Mouse (Mus musculus) spleen, postnatal 14 days (tissue): Measurements from ENCODE around the gene Cntnap1.

Experiments used
- DNase-seq, 2 experiments: peaks; one replicate each; pipeline ENCODE4 v3.0.0; 2021 to 2022; ENCODE audit warnings: low spot score in 2 of 2

Gene Cntnap1

DNA sequence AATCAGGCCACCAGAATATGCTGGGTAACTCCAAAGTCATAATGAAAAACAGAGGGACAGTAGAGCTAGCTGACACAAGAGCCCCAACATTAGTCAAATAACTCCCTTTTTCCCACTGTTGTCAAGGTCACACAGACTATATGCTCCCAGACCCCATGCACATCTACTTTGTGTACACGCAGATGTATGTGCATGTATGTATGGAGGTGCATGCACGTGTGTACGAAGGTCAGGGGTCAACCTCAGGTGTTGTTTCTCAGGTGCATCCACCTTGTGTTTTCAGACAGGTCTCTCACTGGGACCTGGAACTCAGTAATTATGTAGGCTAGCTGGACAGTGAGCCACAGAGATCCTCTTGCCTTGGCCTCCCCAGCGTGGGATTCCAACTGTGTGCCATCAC, 15.1 kb downstream of the Cntnap1 start:
- no peak for DNase-seq

DNA sequence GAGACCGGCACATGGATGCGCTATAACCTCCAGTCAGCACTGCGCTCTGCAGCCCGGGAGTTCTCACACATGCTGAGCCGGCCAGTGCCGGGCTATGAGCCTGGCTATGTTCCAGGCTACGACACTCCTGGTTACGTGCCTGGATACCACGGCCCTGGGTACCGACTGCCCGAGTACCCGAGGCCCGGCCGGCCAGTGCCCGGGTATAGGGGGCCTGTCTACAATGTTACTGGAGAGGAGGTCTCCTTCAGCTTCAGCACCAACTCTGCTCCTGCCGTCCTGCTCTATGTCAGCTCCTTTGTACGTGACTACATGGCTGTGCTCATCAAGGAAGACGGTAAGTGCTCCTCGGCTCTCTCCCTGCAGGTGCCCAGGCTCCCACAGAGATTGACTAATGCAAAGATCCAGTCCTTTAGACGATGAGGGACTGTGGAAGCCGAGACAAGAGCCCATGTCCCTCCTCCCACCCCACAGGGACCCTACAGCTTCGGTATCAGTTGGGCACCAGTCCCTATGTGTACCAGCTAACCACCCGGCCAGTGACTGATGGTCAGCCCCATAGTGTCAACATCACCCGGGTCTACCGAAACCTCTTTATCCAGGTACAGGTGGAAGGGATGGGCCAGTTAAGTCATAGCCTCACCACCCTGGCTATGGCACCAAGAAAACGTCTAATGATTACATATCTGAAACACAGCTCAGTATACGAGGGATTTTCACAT, 16.4 kb downstream of the Cntnap1 start:
- no peak for DNase-seq

DNA sequence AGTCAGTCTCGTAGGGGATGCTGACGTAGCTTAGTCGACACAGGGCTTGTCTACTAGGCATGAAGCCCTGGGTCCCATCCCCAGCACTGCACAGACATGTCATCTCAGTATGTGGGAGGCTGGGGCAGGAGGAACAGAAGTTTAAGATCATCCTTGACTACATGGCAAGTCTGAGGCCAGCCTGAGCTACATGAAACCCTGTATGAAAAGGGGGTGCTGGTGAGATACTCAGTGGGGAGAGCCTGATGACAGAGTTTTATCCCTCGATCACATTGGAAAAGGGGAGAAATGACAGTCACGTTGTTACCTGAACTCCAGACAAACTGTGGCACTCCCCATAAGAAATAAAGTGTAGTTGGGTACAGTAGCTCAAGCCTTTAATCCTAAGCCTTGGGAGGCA, 17.2 kb downstream of the Cntnap1 start:
- DNase-seq: no peak

DNA sequence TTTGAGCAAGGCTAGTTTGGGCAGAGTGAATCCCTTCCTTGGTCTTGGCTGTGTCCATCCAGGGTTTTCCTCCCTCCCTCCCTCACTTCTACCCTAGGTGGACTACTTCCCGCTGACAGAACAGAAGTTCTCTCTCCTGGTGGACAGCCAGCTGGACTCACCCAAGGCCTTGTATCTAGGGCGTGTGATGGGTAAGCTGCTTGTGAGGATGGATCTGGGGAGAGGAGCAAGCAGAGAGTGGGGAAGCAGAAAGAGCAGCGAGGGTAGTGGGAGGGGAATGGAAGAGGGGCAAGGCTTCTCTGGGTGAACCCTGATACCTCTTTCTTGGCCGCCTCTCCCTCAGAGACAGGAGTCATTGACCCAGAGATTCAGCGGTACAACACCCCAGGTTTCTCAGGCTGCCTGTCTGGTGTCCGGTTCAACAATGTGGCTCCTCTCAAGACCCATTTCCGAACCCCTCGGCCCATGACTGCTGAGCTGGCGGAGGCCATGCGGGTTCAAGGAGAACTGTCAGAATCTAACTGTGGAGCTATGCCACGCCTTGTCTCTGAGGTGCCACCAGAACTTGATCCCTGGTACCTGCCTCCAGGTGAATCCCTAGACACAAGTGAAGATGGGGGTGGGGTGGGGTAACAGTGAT, 18.0 kb downstream of the Cntnap1 start:
- no peak for DNase-seq

DNA sequence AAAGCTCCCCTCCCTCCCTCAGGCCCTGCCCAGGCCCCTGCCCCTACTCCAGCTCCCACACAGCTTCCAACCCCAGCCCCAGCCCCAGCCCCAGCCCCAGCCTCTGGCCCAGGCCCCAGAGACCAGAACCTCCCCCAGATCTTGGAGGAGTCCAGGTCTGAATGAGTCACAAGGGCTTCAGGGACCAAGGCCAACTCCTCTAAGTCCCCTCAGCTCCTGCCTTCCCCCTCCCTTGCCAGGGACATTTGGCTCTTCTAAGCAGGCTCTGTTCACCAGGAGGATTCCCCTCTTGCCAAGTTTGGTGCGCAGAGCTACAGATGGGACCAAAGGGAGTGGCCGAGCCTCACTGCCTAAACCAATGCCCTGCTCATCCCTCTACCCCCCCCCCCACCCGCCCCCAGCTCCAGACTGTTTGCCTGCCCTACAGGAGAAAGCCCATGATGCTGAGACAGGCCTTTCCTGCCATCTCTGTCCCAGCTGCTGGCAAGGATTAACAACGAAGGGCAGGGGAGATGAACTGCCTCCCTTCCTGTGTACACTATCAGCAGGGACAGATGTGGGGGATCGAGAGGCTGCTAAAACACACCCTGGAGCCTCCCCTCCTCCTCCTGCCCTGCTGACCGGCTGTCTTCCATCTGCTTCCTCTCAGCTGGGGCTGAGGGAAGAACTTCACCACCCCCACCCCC, 19.3 kb downstream of the Cntnap1 start:
- DNase-seq: peak in 1 of 2 experiments; percentile 35

DNA sequence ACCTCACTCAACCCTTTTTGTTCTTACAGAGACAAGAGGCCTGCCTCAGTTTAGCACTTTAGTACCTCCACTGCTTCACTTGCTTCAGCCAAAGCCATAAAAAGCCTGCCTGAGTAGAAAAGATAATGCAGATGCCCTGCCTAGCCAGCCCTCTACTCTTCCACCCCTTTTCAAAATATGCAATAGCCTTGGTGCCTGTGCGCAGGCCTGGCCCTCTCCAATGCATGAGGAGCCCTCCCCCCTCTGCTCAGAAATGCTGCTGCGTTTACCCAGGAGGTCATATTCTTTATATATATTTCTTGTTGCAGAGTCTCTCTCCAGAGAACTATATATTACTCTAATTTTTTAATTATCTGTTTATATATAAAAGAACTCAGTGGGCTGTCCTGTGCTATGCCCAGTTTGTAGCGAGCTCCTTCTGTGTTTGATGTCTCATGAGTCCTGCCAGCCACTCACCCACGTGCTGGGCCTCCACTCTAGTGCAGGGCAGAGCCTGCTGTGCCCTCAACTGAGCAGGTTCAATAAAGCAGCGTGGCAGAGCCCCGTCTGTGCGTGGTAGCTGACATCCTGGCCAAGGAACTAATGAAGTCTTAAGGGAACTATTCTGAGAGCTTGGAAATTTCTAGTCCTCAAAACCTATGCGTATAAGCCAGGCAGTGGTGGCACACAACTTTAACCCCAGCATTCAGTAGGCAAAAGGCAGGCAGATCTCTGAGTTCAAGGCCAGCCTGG, 20.0 kb downstream of the Cntnap1 start:
- DNase-seq: no peak

DNA sequence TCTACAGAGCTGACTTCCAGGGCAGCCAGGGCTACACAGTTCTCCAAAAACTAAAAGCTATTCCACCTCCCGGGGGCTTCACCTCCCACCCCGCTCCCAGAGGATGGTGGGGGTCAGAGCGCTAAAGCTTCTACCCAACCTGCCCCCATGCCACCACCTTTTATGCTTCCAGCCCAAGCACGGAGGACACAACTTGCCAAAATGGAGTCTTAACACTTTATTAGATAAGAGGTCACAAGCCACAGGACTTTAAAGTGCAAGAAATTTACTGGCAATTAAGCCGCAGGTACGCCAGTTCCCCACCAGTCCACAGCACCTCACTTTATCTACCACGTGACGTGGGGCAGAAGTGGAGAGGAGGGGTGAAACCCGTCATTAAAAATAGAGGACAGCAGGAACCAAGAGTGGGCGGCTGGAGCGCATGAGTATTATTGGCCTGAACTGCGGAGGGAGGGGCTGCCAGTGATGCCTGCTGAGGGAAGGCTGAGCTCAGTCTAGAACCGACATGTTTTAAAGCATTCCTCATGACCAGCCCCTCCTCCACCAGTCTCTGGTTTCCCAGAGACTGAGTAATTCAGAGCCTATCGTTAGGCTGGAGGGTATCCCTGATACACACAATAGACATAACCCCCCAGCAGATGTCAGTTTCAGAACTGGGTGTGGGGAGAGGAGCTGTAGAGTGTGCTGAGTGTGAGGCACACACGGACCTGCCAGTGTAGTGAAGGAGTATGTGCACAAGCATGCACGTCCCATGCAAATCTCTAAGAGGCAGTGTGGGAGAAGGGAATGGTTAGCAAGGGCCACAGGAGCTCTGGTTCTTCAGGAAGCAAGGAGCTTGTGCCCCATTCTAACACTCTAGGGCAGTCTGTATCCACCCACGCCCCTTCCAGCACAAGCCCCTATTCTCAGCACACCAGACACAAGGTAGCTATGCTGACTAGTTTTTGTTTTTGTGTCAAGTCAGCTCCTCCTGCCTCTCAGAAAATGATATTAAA, 20.9 kb downstream of the Cntnap1 start:
- DNase-seq: no peak

DNA sequence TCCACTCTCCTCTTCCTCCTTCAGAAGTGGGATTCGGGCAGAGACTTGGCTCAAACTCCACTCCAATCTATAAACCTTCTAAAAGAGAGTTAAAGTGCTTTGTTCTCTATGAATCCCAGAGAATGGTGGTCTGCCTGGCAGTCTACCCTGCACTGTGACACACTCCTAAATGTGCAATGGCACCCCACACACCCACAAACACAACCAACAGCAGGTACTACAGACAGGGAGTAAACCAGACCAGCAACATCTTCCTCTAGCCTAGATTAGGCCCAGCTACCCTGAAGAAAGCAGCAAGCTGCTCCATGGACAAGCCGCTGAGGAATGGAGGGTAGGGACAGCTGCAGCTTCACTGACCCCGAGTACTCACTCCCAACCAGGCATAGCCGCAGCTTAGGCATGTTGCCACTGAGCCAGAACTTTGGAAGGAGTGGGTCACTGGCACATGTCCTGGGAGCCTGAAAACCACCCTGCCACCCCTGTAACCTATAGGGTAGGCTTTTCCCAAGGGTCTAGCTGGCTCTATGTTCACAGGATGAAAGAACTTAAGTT, 21.7 kb downstream of the Cntnap1 start:
- no peak for DNase-seq

DNA sequence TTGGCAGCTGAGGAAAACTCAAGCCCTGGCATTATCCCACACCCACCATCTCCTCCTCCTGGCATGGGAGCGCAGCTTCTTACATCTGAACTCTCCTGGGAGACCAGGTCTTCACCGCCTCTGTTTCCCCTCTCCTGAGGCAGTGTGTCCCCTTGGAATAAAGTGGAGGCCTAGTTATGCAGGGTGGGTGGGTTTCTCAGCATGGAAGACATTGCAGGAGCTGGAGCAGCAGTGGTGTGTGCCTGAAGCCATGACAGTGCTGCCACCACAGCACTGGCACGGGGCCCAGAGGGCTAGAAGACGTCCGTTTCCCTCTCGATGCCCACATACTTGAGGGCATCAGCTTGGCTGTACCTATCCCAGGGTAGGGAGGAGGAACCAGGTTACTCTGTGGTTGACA, 22.3 kb downstream of the Cntnap1 start:
- no peak for DNase-seq

DNA sequence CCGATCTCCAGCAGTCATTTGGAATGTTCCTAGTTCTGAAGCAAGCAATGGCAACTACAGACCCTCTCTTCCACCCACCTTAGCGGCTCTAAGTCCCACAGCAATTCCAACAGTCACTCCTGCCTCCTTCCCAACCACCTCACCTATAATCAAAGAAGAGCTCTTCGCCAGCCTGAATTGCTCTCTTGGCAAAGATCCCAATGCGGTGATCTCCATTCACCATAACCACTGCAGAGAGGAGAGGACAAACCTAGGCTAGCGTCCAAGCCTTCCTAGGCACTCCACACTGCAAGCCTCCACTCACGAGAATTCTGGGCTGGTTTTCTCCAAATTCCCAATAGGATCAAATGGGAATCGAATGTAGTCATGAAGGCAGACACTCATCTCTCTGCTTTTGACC, 22.8 kb downstream of the Cntnap1 start:
- DNase-seq: no peak

DNA sequence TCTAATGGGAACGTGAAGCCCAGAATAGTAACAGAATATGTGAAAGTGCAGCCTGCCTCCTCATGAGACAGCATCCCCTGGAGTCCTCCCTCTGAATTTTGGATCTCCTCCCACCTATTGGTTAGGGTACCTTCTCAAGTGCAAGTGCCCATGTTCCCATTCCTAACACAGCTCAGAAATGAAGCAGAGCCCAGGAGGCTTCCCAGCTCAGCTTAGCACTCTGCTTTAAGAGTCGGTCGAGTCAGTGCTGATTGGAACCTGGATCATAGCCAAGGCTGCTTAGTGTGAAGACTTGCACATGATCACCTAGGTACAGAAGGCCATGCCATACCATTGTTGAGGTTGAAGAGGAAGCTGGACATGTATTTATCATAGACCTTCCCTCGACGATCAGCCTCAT, 23.8 kb downstream of the Cntnap1 start:
- no peak for DNase-seq

DNA sequence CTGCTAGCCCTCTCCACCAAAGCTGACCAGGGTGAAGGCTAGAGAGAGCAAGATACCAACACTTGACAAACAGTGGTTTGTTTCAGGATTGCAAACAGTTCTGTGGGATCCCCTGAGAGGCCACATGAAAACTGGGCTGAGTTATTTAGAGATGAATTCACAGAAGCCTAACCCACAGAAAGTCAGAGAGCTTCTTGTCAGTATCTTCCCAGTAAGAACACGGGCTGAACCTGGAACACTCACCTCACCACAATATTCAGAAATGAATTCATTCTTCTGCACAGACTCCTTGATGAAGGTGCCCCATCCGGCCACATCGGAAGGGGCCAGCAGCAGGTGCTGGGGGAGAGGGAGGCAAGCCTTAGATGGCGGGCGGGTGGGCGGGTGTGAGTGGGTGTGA, 24.3 kb downstream of the Cntnap1 start:
- DNase-seq: no peak

DNA sequence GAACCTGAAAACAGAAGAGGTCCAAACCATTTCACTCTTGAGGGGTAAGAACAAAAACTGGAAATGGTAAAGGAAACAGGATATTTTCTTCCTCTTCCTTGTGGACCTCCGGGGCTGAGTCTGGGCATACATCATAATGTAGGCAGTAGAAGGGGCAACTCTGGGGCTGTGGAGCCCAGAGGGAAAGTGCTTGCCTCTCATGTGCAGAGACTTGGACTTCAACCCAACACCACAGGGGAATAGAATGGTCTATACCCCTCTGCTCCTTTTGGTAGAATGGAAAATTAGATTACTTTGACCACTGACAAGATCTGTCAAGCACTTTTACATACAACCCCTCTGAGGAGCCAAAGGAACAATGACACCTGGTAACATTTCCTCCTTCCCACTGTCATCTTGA, 24.8 kb downstream of the Cntnap1 start:
- no peak for DNase-seq

DNA sequence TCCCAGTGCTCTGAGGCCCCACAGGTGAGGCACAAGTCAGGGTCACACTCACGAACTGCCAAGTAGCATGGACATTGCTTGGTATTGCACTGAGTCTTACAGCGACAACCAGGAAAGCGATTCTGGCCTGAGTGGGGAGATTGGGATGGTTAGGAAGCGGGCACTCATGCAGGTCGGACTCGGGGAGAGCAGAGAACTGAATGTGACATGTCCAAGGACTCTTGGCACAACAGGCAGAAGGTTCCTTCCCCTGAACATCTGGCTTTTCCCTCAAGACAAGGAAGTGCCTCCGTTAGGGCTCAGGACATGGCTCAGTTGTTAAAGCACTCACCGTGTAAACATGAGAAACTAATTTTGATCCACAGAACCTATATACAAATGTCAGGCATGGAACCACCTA, 25.2 kb downstream of the Cntnap1 start:
- DNase-seq: no peak

DNA sequence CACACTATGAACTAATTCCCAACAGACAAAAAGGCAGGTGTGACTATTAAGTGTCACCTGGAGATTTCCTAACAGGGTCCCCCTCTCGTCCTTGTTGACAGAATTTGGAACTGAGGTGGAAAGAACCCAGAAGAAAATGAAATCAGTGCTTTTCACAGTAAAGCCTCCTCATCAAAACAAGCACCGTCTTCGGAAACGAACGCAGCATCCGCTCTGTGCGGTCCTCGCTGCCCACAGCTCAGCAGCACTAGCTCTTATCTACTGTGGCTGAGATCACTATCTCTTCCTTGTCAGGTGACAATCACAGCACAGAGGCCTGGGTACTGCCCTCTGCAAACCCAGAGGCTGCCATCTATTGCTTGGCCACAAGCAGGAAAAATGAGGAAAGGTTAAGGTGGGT, 25.9 kb downstream of the Cntnap1 start:
- DNase-seq: no peak

DNA sequence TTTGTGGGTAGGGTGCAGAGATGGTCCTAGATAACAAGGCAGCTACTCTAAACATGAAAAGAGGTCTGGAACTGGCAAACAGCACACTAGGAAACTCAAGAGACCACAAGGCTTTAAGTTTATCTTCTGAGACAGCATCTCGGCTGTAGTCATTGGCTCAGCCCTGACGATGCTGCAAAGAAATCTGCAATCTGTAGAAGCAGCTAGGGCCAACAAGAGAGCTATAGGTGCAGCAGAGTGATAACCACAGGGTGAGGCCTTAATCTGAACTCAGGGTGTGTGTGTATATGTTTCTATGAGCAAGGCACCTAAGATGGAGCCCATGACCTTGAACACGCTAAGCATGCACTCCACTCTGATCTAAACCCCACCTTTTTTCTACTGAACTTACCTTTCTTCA, 29.2 kb downstream of the Cntnap1 start:
- DNase-seq: no peak

DNA sequence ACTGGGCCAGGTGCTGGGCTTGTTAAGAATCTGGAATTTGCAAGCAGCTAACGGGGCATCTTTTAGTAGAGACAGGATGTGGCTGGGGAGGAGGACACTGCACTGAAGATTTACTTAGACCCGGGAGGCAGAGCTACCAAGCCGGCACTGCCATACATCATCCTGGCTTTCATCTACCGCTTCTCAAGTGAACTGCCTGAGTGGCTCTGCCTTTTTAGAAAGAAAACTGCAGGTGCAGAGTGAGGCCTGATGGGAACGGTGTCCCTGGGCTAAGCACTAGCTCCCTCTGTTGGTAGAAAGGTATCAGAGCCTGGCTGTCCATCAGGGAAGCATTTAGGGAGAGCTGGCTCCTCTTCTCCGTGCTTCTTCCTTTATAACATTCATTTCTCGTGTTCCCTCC, 30.7 kb downstream of the Cntnap1 start:
- DNase-seq: peak in 1 of 2 experiments; percentile 32

DNA sequence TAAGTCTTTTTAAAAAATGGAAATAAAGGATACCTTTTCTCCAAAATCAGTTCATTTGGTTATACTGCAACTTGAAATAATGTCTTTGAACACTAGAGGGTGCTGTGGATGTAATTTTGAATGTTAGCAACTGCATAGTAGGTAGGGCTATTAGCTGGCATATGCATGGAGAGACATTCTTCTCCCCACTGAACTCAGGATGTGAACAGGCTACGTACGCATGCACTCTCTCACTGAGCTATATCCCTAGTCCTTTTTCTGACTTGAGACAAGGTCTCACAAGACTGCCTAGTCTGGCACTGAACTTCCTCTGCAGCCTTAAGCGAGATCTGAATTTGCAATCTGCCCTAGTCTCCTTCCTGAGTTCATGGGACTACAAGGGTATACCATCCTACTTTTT, 41.6 kb downstream of the Cntnap1 start:
- no peak for DNase-seq

DNA sequence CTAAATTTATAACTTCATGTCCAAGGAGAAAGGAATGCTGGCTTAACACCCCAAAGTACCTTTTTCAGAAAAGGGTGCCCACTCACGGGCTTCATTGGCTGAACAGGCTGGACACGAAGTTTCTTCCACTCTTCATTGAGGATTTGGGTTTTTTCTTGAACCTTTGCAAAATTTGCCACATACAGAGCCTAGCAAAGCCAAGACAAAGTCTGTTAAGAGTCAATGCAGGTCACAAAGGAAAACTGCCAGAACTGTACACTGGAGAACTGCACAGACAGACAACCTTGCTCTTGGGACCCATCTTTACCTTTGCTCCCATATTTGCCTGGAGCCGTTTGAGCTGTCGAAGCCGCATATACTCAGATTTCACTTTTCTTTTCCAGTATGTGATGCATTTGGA, 46.6 kb downstream of the Cntnap1 start:
- DNase-seq: no peak

DNA sequence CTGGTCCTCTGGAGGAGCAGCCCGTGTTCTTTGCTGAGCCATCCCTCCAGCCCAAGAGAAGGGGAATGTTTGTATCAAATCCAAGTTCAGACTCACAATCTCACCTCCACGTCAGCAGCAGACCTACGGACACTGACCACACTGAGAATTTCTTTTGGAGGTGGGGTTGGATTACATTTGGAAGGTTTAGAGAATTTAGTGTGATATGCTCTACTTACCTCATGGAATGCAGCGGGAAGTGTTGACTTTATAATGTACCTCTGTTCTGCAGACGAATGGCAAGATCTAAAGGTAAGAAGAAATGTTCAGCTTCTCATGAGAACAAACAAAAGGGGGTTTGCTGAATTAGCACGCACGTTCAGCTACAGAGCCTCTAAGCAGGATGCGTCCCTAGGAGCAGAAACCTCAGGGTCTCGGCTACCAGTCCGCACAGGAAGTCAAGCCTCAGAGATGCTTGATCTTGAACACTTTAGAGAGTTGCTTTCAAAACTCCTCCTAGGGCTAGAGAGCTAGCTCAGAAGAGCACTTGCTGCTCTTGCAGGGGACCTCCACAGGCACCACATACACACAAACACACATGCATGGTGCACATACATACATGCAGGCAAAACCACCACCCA, 48.2 kb downstream of the Cntnap1 start:
- no peak for DNase-seq

DNA sequence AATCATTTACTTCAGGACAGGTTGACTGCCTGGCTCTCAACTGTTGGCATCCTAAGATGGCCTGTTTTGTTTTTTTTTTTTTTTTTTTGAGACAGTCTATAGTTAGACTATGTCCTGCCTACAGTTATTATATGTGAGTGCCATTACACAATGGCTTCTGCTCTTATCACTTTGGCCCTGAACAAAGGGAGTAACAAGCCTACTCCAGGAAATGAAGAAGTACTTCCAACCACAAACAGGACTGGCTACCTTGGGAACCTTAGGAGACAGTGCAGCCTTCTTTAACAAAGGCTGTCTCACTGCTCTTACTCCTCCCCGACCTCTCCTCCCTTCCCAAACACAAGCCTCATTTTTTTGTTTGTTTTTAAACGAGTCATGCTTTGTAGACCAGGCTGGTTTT, 50.5 kb downstream of the Cntnap1 start:
- DNase-seq: no peak
